Mouse (Mus musculus) brain, adult 2 months (tissue): Measurements from ENCODE around the gene Calml3.

Experiments
- DNase-seq: peaks from one replicate; pipeline ENCODE4 v3.0.0; 2011; ENCODE audit warnings: low read depth, low spot score

Calml3 gene

DNA sequence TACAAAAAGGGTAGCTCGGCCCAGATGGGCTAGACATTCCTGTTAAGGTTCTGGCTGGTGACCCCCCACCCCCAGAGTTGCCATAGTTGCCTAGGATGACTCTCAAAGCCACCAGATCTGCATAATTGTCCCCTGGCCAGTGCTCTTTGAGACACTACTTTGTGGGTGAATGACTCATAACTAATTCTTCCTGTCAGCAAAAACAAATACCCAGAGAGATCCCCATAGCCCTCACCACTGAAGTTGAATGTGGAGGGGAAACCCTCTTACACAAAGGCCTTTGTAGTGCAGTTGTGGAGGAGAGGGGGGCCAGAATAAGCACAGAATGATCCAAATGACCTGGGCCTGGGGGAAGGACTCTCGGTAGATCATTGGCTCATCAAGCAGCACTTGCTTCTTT is 21.6 kb downstream of the Calml3 start:
- DNase-seq, result no peak

DNA sequence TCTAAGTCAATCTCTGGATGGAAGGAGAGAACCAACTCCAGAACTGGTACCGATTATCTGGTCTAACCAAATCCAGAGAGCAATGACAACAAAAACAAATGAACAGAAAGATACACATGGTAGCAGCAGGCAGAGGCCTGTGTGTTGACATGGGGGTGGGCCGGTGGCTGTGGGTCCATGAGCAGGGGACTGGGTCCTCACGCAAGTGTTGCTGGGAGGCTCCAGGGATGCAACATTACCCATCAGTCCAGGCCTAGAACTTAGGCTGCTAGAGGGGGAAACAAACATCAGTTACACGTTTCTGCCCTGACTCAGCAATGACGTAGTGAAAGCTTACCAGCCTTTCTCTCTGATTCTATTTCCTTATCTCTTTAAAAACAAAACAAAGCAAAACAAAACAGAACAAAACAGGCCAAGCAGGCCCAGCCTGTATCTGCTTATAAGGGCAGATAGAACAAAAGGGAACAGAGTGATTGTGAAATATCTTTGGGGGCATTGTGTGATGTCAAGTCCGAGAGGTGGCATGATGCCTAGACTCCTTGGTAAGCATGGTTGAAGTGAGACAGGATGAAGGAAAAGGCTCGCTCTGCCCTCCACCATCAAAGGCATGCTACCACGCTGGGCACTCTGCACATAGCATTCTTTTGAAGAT is 24.4 kb downstream of the Calml3 start:
- DNase-seq, result no peak

DNA sequence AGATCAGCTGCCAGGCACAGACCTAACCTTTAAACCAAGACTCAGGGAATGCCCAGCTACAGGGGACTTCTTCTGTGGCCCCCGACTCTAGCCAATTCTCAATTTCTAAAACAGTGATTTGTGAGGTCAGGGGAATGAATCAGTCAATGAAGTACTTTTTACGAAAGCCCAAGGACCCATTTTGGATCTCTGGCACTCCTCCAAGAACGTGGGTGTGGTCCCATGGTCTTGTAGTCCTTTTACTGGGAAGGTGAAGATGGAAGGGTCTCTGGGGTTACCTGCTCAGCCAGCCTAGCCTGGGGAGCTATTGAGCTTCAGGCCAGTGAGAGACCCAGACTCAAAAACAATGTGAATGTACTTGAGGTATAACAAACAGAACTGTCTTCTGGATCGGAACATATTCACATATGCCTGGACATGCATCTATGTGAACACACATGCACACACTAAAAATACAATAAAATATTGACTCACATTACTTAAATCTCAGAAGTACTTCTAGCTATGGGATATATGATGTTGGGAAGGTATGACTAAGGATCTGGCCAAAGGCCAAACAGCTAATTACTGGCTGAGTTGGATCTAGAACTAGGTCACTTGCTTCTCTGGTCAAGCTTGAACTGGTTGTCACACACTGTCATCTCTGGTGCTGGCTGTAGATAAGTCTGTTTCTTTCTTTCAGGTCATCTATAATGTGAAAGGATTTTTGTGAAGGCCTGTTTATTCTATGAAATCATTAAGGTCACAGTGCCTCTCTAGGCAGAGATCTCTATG is 25.3 kb downstream of the Calml3 start:
- no peak for DNase-seq

DNA sequence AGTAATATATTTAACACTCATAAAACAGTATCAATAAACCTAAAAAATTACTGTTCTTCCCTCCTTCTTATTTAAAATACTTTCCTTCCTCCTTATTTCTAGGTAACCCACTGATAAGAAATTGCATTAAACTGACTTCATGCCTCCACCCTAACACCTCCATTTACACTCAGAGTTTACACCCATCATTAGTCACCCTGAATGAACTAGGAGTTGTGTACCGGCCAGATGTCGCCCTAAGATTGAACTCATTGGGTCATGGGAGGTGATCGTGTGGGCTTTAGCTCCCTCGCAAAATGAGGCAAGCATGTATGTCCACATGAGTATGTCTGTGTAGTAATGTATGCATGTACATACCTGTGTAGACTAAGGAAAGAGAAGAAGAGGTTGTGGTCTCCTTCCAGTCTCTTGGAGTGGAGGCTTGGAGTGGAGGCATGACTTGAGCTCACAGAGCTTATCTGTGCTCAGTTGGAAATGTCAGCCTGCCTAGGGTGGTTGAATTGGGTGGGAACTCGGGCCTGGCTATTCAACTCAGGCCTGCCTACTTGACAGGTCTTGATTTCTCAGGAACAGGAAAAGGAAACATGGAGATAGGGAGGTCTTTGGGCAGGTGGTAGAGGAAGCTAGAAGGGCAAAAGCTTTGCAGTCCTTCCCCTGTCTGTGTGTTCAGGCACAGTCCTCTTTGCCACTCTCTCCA is 26.8 kb downstream of the Calml3 start:
- no peak for DNase-seq

DNA sequence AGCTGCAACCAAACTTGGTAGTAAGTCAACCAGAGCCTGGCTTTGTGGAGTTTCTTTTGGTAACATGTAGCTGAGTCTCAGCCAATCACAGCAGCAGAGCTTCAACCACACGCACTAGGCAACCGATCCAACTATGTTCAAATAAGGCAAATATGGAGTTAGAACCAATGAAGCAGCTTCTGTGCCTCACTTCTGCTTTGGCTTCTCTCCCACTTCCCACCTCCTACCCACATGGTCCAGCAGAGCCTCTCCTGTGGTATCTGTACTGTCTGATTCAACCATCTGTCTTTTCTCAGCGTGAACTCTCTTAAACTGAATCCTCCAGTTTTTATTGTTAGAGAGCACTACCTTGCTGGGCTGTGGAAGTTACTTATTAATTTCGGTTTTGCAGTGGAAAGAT is 27.7 kb downstream of the Calml3 start:
- peak; percentile 95 for DNase-seq

DNA sequence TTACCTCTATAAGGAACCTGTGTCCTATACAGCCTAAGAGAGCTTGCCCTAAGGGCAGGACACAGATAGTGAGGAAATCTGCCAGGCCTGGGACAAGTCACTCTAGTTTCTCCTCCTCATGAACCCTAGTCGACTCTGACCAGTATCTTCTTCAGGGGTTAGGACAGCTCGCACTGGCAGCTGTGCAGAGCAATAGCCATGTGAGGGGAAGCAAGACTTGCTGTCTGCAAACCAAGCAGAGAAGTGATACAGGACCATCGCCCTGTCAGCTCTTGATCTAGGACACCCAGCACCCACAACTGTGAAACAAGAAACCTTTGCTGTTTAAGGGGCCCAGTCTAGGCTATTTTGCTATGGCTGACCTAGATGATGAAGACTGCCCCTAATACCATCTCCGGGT is 29.1 kb downstream of the Calml3 start:
- DNase-seq, result no peak

DNA sequence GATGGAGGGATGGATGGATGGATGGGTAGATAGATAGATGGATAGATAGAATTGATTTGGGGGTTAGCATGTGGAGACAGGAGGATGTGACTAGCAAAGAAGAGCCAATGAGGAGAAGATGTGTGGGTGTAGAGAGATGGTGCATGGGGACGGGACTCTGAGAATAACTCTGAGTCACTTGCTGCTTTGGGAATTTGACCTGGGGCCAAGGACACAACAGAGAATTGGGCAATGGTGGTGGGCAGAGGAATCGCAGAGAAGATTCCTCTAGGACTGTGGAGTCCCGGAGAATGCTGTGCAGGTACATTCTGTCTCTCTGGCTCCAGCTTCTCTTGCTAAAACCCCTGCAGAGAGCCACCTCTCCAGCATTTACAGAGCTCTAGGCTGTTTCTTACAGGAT is 29.8 kb downstream of the Calml3 start:
- DNase-seq, result peak; percentile 74

DNA sequence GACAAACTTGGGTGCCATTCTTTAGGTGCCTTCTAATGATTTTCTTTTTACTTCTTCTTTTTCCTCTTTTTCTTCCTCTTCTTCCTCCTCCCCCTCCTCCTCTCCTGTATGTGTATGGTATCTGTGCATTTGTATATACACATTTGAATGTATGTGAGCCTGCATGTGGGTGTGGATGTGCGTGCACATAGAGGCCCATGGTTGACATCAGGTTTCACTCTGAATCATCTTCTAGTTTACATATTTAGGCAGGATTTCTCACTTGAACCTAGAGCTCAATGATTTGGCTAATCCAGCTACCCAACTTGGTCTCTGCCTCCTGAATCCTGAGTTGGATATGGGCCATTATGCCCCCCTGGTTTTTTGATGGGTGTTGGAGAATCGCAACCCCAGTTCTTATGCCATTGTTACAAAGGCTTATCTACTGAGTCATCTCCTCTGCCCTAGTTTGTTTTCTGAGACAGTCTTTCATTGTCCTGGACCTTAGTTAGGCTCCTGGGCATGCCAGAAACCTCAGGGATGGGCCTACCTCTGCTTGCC is 30.9 kb downstream of the Calml3 start:
- DNase-seq, result no peak

DNA sequence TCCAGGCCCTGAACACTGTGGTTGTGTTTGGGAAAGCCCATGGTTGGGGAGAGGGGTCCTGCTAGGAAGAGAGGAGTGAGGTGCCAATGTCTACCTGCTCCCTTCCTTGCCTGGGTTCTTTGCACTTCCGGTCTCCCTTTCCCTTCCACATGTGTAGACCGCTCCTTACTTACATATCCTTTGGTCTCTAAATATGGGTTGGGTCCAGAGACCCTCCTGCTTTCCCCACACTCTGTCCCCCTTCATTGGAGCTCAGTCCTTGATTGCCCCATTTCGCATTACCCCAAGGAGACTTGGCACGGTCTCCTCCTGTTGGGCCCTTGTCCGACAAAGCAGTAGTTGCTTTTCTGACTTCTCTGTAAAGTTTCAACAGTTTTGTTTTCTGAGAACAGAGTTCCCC is 32.9 kb downstream of the Calml3 start:
- DNase-seq, result no peak

DNA sequence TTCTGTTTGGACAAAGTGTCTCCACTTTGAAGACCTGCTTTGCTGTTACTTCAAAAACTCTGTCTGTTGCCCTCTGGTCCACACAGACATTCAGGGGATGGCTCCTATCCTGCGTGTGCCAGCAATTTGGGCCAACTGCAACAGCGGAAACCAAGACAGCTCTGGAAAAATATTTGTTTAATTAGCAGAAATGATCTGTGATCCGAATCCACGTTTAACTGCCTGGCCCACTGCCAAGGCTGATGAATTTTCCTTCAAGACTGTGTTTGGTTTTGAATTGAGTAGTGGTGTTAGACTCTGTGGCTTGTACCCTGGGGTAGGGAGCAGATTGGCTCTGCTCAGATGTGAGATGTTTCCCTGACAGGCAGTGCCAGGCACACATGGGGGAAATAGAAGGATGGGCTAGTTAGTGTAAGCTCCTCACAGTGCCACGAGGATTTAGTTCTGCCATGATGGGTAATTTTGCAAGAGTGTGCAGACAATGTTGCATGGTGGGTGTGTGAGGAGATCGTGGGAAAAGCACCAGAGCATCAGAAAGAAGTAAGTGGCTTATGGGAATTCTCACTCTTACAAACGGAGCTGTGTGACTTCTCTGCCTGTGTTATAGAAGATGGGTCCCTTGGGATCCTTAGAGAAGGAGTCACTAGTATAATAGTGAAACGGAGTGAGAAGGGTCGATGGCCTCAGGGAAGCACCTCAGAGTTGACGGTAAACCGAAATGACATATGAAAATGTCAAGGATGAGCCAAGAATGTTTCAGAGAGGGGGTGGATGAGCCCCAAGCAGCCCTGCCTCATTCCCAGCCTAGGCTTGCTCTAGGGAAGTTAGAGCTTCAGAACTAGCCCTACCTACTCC is 33.7 kb downstream of the Calml3 start:
- DNase-seq, result peak; percentile 20

DNA sequence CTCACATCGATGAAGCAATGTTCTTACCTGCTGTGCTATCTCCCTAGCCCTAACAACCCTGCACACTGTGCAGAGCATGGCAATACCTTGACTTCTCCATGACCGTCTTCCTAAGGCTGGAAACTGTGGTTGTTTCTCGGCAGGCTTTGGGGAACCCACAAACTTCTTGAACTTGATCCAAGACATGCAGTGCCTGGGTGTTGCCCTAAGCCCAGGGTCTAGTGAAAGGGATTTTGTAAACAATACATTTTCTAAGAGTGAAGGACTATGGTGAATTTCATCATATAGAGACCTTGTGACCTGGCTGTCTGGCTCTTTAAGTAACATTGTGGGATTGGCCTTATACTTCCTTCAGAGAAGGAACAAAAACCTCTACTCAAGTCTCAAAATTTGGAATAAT is 34.6 kb downstream of the Calml3 start:
- DNase-seq, result no peak

DNA sequence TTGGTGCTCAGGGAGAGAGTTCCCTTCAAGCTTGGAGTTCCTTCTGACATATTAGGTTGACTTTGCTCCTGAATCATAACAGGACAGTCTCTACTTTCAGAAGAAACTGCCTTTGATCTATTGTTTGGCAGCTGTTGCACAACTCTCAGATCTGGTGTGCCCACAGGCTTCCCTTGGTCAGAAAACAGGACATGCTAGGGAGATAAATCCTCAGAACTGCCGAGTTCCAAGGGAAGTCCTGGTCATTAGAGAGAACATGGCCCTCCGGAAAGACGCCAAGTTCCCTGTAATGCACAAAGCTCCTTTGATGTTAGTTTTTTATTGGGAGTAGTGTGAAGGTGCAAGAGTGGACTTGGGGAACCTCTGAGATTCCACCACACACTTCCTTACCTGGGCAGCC is 35.5 kb downstream of the Calml3 start:
- DNase-seq, result no peak

DNA sequence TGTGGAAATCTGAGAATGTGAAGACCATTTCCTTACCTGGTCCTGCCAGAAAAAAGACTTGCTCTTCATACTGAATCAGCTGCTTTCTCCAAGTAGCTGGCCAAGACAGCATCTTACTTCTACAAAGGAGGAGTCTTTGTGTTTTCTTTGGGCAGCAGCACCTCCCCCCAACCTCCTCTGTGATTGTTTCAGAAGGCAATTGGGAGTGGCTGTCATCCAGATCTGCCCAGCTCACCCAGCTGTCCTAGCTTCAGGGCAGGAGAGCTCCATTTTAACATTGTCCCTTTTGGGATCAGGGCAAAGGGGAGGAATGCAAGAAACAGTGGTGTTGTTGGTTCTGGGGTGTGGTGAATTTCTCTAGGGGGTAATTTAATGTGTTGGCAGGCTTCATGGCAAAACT is 37.0 kb downstream of the Calml3 start:
- DNase-seq, result no peak

DNA sequence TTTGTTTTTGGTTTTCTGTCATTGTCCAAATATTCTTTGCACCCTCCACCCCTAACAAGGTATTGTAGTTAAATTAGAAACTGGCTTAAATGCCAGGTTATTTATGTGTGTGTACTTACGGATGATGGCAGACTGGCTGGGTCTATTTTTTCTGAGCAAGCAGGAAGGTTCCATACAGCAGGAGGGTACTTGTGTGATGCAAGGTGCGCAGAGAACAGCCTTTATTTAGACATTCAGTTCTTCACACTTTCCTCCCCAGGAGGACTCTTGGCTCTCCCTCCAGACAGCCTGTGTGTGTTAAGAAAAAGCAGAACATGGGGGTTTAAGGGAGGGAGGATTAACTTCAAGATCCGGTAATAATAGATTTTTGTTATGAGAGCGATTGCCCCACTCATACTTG is 38.3 kb downstream of the Calml3 start:
- peak; percentile 77 for DNase-seq

DNA sequence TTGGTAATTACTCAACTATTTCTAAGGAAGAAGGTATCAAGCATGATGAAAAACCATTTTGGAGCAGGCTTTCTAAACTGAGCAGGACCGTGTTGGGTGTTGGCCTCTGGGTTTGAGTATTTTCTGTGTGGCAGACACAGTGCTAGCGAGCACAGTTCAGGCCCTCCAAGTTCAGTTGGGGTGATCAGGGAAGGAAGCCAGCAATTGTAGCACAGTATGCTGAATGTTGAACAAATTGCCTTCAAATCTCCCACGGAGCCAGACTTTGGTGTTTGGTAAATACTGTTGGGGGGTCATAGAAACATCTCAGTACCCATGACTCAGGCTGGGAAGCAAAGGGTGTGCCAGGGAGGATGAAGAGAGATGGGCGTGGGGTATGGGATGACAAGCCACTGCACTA is 43.0 kb downstream of the Calml3 start:
- DNase-seq, result no peak

DNA sequence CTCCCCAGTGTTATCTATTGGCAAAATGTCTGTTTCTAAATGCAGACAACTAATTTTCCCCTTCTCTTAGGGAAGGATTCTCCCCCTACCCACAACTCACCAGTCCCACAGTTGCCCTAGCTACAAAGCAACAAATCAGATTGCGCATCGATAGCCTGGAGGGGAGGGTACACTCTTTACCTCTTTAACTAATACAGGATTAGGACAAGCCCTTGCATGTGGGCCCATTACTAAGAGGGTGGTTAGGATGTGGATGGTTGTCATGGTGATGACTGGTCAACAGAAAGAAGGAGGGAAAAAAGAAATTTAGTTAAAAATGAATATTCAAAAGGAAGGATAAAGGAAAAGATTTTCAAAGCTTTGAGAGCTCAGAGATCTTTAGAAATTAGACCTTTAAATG is 45.8 kb downstream of the Calml3 start:
- no peak for DNase-seq

DNA sequence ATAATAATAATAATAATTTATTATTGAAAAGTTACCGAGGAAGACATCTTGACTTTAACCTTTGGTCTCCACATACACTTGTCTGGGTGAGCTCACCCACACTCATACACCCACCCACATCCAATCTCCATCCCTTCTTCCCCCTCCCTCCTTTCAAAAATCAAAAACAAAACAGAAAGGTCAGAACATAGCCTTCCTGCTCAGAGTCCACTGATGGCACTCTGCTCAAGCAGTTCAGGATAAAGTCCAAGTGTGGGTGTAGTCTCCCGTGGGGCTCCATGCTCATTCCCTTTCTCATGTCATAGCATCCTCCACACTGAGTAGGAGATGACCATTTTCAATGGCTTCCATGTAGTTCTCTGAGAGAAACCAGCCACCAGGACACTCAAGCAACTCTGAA is 50.8 kb downstream of the Calml3 start:
- no peak for DNase-seq
